Mouse (Mus musculus): Measurements from ENCODE around the gene Gm28048.

- no peak for TF ChIP-seq CTCF (IDR thresholded peaks at IDR 0.05; ENCODE audit: control insufficient read depth, insufficient read depth, low read length)
- TF ChIP-seq POLR2A (IDR thresholded peaks at IDR 0.05; ENCODE audit: borderline replicate concordance, control insufficient read depth, low read depth, low read length): no peak
Observed at GRCm38 (mm10) chr11:22928586-22929169, 53.2 kb downstream of the Gm28048 start.
